Mouse (Mus musculus) lung, postnatal 25 days (tissue): ENCODE measurements around the gene Notum.
A peak's percentile ranks its signal among the peaks of the same experiment; 100 is the strongest.

Source experiments
- DNase-seq: peaks from one replicate; pipeline ENCODE4 v3.0.0; 2022; ENCODE audit warnings: low spot score

Gene Notum

DNA sequence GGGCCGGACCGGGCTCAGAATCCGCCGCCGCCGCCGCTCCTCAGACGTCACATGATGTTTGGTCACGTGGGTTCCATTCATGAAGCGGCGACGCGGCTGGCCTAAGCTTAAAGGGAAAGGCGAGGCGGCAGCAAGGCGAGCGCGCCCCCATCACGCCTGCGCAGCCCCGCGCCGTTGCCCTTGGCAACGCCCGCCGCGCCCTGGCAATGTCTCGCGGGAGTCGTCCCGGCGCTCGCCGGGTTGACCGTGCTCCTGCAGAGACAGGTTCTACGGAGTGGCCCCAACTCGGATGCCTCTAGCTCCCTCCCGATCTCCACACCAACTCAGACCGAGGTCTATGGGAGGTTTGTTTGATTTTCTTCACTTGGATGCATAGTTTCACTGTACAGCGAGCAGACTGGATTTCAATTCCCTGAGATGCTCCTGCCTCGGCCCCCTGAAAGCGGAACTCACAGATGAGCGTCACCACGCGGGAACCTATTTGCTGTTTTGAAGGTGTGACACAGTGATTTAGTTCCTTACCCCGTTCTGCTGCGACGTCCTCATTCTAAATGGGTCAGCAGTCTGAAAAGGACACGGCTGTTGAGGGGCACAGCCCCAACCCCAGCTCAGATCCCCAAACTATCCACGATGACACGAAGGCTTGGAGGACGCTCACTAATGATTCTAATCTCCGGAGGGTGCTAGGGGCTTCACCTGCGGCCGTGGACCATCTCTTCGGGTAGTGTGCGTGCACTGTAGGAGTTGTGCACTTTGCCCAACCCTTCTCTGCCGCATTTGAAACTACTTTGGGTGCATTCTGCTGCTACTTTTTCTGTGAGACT is 27.2 kb downstream of the Notum start, which contains the start of gene Mafg:
Gene Mafg, minus strand, starts transcription at position 81 of the 824 bp plus-strand sequence.
- DNase-seq: peak; percentile 94

DNA sequence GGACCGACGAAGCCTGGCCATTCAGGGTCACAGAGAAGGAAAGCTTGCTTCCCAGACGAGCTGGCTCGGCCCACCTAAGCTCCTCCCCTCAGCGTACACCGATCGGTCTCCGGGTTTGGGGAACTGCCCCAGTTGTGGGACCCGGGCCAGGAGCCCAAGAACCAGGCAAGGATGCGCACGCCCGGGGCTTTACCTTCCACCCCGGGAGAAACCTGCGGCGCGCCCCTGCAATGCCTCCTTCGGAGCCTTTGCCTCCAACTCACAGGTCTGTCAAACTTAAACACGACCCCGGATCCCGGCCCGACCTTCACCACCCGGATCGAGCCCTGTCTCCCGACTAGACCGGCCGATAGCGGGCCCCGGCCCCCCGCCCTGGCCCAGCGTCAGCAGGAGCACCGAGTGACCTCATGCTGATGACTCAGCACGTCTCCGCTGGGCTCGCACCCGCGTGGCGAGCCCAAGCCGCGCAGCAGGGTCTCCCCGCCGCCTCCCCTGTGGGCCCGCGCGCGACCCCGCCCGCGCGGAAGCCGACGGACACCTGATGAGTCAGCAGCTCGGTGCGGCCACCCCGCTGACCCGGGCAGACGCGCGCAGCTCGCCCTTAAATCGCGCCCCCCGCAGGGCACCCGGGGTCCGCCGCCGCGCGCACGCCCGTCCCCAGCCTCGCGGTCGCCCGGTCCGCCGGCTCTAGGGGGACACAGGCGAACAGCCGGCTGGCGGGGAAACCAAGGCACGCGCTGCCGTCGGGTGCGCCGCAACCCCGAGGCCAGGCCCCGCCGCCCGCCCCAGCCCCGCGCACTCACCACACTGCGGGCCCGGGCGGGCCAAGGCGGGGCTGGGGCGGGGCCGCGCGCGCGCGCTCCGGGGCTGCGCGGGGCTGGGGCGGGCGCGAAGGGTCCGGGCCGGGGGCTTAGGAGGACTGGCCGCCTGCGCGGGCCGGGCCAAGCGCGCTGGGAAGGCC is 28.1 kb downstream of the Notum start:
- peak; percentile 75 for DNase-seq

DNA sequence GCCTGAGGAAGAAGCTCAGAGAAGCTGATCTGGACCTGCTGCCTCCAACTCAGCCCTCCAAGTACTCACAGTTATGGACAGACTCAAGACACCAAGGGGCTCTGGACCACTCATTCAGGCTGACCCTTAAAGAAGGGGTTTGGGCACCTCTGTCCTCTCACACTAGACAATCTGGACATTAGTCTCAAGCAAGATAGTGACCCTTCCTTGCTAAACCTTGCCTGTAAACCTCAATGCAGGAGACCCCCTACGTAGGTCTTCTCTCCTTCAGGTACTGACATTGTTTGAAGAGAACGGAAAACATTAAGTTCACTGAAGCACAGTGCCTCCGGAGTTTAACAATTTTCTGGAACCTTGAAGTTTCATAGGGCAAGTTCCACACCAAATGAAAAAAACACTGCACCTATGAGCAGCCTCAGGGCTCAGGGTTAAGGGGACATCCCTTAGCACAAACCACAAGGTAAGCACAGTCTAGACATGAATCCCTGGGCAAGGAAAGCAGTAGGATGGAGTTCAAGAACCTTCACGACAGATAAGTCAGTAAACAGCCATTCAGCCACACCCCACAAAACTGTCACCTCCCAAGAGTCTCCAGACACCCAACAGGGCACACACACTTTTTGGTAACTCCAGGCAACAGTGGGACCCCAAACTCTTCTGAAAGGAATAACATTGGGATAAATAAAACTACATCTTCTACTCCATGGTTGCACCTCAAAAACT is 29.1 kb downstream of the Notum start:
- DNase-seq: no peak

DNA sequence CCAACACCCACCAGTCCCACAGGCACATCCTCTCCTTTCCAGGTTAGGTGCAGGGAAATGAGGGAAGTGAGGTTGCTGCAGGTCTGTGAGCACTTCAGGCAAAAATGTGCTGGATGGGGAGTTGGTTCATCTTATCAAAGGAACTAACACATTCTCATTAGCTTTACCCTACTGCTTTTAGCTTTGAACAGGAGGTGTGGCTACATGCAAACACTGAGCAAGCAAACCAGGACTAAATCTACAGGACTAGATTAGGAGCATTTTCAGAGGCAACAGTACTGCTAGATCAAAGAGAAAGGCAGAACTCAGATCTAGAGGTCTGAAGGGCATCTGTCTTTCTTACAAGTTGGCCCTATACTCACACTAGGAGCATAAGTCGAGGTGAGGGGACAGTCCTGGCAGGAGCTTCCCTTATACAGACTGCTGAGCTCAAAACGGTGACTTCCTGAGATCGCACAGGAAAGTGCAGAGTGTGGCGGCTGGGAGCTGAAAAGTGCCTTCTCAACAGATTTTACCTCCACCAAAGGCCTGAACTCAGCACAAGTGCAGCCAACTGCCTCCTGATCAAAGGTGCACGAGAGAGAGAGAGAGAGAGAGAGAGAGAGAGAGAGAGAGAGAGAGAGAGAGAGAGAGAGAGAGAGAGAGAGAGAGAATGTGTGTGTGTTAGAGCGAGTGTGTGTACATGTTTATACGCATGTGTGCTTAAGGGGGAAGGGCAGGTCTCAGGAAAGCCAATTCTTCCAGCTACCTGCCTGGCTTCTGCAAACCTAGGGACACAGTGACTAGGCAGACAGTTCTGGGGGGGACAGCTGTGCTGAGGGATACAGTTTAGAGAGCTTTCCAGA is 29.9 kb downstream of the Notum start:
- DNase-seq: no peak

DNA sequence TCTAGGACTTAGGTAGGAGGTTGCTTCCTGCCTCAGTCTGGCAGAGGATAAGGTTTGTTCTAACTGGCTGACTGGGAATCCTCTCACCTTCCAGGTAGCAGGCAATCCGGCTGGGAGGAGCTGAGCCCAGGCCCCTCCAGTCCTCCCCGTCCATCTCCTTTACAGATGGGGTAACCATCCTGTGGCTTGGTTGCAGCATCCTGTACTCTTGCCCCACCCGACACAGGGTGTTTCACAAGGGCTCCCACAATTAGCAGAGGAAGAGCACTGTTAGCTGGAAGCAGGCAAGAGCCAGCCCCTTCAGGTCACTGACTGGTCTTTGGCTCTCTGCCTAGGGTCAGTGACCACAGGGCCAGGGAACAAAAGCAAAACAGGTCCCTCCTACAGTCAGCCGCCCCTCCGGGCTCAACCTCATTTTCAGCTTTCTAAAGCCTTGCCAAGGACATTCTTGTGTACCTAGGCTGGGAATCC is 30.5 kb downstream of the Notum start:
- peak; percentile 68 for DNase-seq

DNA sequence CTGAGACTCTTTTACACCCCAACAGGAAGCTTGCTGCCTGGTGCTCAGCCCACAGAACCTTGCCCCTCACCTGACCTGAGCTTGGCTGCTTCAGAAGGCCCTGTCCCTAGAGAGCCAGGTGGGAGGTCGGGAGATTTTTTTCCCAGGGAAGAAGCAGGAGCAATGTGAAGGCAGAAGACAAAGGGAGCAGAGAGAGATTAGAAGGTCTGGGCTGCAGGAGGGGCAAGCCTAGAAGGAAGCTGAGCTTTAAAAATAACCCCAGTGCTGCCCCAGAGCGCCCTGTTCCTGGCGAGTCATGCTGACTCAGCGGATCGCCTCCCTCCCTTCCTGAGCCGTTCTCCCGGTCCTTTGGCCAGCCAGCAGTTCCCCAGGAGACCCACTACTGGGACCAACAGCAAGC is 31.1 kb downstream of the Notum start:
- DNase-seq: peak; percentile 28

DNA sequence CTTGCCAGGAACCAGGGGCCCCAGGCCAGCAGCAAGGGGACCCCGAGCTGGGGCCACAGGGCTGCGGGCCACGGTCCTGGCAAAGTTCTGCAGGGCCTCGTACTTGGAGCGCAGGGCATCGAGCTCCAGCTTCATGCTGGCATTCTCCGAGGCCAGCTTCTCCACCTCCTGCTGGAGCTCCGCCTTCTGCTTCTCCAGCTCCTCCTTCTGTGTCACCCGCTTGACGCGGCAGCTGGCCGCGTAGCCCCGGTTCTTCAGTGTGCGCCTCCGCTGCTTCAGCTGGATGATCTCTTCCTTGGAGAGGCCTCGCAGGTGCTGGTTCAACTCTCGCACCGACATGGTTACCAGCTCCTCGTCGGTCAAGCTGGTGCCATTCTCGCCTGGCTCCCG is 31.6 kb downstream of the Notum start:
- peak; percentile 32 for DNase-seq

DNA sequence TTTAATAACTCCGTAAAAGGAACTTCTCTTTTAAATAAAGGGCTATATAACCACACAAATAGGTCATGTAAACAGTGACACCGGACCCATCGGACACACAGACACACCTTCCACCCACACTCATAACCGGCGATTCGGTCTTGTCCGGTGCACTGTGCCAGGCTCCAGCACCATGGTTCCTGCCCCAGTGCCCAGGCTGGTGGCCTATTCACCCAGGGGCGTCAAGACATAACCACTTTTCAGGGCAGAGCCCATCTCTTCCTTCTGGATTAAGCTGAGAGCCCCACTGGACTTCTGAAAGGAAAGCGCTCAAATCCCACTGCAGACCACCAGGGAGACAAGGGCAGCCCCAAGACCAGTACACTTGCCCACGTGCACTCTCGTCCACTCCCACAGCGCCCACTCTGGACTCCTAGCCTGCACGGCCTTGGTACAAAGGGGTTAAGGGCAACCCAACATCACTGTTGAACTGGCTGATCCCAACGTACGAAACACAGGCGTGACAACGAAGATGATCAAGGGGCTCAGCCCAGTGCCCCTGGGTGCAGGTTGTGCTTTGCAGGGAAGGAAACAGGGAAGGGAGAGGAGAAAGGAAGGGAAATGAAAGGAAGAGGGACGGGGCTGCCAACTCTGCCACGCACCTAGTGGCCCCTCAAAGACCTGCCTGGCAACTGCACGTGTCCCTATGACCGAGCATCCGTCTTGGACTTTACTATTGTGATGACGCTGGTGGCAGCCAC is 32.2 kb downstream of the Notum start:
- no peak for DNase-seq

DNA sequence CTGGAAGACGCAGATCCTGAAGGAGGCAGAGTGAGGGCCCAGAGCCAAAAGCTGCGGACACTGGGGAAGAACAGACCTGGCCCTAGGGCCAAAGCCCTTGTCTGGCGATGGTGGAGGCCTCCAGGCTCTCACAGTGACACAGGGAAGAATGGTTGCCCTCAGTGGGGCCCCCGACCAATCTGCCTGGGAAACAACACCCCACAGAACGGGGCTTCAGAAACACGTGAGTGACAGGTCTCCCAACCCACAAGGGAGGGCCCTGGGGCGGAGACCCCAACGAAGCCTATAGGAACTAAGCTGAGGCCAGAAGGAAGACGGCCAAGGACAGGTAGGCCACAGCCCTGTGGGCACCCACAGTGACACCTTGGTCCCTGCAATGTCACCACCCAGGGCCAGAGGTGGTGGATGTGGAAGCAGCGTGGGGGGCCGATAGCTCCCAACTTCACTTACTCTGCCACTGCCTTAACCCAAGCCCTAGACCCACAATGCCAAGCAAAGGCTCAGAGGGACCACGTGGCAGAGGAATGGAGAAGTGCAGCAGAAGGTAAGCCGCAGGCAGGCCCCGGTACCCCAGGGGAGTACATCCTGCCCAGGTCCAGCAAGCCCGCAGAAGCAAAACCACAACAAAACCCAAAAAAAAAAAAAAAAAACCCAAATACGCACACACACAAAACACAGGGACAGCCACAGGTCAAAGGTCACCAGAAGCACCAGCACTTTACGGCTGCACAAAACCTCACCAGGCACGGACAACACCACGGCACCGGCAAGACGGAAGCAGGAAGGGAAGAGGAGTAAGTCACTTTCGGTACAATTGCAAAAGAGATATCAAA is 33.3 kb downstream of the Notum start:
- DNase-seq: peak; percentile 48

DNA sequence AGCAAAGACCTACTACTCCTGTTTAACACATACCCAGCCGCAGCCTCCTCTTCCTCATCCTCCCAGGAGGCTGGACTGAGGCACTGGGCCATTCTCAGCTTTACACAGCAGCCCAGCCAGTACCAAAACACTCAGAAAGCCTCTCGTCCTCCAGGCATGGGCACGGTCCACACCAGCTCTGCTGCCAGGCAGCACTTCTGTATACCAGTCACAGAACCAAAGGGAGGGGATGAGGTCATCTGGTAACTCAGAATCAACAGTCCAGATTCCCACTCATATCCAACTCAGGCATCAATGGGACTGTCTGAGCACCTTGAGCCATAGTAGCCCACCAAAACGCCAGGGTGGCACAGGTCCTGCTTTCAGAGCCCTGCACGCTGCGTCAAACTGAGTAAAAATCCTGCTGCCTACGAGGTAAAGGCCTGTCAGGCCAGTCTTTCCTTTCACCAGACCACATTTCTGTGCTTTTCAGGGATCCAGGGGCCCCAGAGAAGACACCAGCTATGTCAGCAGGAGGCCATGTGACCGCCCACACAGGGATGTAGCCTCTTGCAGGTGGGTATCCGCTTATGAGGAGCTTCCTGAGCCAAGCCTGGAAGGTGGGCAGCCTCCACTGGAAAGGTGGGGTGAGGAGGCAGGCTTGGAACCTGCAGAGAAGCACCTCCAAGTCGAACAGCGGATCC is 34.0 kb downstream of the Notum start:
- DNase-seq: no peak

DNA sequence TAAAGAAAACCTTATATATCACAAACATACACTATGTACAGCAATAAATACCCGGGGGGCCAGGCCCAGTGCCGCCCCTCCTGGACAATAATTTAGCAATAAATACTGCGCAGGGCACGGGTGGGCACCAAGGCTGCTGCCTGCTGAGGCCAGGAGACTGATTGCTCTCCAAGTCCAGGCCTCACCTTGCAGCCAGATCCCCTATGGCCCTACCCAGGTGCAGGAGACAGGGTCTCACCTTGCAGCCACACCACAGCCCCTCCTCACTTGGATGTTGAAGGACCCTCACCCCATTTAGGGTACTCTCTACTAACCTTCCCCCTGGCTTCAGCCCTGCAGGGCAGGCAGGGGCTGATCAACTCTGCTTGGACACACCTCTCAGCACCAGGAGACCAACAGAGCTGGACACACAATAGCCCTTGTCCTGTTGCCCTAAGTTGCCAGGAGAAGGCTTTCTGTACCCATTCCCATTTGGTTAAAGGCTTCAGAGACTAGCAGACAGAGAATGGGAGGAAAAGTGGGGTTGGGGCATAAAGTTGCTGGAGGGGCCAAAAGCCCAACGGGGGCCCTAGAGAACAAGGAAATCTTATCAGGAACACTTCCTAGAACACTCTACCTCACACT is 35.7 kb downstream of the Notum start, which contains the start of gene Sirt7:
Gene Sirt7, minus strand, starts transcription at position 89 of the 624 bp plus-strand sequence.
- no peak for DNase-seq

DNA sequence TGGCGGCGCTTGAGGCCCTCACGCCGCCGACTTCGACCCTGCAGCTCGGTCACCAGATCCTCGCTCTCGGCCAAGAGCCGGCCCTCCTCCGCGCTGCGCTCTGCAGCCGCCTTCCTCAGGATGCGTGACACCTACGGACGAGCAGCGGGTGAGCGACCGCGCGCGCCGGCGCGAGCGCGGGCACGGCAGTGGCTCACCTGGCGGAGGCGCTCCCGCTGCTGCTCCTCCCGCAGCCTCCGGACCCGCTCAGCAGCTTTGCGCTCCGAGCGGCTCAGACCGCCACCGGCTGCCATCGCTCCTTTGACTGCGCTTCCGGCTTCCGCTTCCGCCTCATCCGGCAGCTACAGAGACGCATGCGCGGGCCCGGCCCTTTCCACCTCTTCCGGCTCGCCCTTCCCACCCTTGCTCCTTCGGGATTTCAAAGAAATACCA is 36.3 kb downstream of the Notum start:
- peak; percentile 89 for DNase-seq

DNA sequence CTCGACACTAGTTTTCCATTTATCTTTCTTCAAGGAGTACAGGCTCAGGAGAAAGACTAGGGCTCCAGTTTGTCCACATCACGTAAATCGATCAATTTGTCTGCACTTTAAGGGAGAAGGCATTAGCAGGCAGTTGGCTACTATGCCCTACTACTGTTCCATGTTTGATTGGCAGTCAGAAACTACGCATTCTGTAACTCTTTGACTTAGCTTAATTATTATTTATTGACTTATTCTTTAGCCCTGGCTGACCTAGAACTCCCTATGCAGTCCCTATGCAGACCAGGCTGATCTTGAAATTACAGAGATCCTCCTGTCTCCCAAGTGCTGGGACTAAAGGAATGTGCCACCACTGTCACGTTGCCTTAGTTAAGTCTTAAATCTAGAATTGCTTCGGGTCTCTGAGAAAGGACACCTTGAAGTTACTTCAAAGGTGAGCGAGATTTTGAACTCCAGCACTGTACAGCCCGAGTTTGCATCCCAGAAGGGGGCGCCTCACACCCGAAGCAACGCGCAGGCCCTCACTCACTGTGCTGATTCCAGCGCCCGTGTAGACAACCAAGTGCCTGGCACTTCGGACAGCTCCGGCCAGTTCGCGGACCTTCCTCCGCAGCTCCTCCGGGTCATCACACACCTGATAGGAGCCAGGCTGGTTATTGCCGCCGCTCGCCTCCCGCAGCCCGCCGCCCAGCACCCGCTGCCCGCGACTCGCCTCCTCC is 36.9 kb downstream of the Notum start:
- DNase-seq: peak; percentile 70

DNA sequence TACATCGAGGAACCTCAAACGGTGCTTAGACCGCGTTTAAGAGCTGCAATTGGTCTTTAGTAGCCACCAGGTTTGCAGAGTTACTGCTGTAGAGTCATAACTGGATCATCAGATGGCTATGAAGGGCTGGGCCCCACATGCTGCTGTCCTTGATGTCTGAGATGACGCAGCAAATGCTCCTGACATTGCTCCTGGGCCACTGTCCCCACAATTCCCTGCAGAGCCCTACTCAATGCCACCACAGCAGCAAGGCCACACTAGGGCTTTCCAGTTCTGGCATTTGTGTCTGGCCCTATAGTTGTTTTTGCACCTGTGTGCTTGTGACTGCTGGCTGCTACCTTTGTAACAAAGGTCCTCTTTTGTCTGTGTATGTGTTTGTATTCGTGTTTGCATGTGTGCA is 38.2 kb downstream of the Notum start:
- DNase-seq: no peak

DNA sequence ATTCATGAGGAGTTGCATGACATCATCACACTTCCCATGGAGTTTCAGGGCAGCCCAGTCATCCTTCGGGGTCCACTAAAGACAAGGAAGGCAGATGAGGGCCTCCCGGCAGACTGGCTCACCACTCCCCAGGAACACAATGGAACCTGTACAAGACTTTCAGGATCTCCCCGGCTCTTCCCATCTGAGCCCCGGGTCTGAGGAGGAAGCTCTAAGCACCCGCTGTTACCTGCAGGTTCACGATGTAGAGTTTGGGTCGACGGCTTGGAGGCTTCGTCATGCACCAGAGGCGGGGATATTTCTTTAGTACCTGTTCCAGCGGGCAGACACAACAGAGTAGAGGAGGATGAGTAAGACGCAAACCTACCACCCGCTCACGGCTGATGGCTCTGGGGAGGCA is 40.8 kb downstream of the Notum start:
- no peak for DNase-seq

DNA sequence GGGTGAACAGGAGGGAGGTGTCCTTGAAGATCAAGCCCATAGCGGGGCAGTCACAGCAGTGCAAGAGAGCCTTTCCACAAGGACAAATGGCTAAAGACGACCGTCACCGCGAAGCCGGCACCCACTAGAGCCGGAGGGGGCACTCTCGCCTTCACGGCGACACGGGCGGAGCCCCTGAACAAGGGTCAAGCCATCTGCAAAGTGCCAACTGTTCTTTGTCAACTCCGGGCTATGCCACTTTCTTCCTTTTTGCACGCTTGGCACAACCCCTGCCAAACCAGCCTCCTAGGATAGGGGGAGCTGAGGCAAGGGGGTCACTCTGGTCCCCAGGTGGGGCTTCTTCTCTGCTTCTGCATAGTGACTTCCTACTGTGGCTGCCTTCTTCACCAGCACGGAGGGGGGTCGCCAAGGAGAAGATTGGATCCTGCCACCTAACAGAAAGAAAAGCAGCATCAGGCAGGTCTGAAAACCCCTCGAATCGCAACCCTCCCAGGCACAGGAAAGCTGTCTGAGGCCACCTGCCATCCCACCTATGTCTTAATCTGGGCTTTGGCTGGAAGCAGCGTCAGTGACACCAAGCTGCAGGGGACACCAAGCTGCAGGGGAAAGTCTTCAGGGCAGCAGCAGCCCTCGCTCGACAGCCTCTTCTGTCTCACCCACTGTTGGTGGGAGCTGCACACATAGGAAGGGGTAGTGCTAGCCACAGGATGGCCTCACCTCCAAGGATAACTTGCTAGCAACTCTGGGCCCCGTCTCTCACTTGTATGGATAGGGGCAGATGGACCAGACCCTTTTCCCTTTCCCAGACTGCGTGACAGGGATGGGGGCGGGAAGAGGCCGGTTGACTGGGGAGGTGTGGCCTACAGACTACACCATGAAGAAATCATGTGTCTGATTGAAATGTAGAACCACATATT is 42.1 kb downstream of the Notum start:
- no peak for DNase-seq
